Mouse (Mus musculus) hindbrain, embryonic 12.5 days (tissue): ENCODE results near the gene Nkx2-5. TPM values are rescaled to one million over a fixed set of nuclear protein-coding genes. Genes with fewer than 3 reads are reported as not detected.

Source experiments
- ATAC-seq: fragments of 200-750 bp; cut with Nextera tagmentation; 2 replicates; pipeline ENCODE4 v1.8.0; 2017; ENCODE audit warnings: moderate TSS enrichment; ENCODE audit not compliant: low FRiP score
- H3K27ac ChIP-seq: fragments of 300-500 bp; sonication (generic); 2 replicates; pipeline ENCODE4 v1.5.1; 2016; ENCODE audit warnings: mild to moderate bottlenecking
- H3K27me3 ChIP-seq: fragments of 300-500 bp; sonication (generic); 2 replicates; pipeline ENCODE4 v1.6.1; 2016; ENCODE audit warnings: mild to moderate bottlenecking
- H3K36me3 ChIP-seq: fragments of 300-500 bp; sonication (generic); 2 replicates; pipeline ENCODE4 v1.6.1; 2016; ENCODE audit warnings: mild to moderate bottlenecking
- H3K4me1 ChIP-seq: fragments of 300-500 bp; sonication (generic); 2 replicates; pipeline ENCODE4 v1.6.1; 2016
- H3K4me2 ChIP-seq: fragments of 300-500 bp; sonication (generic); replicated peaks from 2 replicates; pipeline ENCODE4 v1.6.1; 2016; ENCODE audit warnings: mild to moderate bottlenecking
- H3K4me3 ChIP-seq: fragments of 300-500 bp; sonication (generic); 2 replicates; pipeline ENCODE4 v1.5.1; 2016; ENCODE audit warnings: mild to moderate bottlenecking
- H3K9ac ChIP-seq: fragments of 300-500 bp; sonication (generic); 2 replicates; pipeline ENCODE4 v1.6.1; 2016; ENCODE audit warnings: mild to moderate bottlenecking, moderate library complexity
- H3K9me3 ChIP-seq: fragments of 300-500 bp; sonication (generic); replicated peaks from 2 replicates; pipeline ENCODE4 v1.6.1; 2016; ENCODE audit warnings: mild to moderate bottlenecking
- WGBS: fragments of 180-500 bp; shearing (Covaris S2); methylation state at CpG from one replicate; pipeline ENCODE4 v1.1.7; 2016; 5-methylcytosine and 5-hydroxymethylcytosine counted together
- polyA plus RNA-seq: library from polyadenylated mRNA; unstranded; fragments of >200 nt; fragmentation: Nextera tagmentation; extraction: Ambion mirVana; gene quantifications from 2 replicates; pipeline ENCODE4 v1.2.1, GENCODE M21; 2016

Gene Nkx2-5
- polyA plus RNA-seq, 1 experiment from 2014 or later: not detected

- Histone ChIP-seq H3K9ac (no peak overlapping the region), H3K4me3 (no peak overlapping the region), H3K9me3 (no peaks in the 10 kb centered on the region), H3K4me1 (no peaks in the 10 kb centered on the region), H3K36me3 (peaks cover 68% of the 10 kb centered on the region), H3K4me2 (no peak overlapping the region), H3K27me3 (no peaks in the 10 kb centered on the region), H3K27ac (no peak overlapping the region)
- WGBS: 91% methylated on average over 11 of the region's 11 CpGs
- no peak for ATAC-seq
Measured at GRCm38 (mm10) chr17:26790269-26791214, 54.3 kb downstream of the Nkx2-5 start.

DNA sequence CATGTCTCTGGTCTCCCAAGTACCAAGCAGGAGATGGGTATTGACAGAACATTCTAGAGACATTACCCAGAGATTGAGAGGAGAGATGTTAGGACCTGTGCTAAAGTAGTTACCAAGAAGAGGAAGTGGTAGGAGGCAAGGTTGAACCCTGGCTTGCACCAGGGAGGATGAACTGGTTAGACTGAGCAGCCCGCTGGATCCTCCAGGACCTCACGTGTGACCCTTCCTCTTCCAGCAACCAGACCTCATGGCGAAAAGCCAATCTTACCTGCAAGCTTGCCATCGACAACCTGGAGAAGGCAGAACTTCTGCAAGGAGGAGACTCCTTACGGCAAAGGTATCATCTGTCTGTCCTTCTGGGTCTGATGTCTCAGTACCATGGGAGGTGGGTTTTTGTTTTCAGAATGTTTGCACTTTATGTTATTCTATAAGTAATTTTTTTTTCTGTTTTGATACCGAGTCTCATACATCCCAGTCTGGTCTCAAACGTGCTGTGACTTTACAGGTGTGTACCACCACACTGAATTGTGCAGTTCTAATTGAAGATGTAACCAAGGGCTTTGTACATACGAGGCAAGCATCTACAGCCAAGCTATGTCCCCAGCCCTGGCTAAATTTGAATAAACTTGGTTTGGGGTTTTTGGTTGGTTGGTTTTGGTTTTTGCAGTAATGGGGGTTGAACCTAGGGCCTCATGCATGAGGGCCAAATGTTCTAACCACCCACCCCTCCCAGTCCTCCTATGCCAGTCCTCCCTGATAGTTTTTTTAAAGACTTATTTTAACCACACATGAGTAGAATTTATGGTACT lies 55.1 kb downstream of the Nkx2-5 start:
- 95% methylated on average over 8 of the region's 8 CpGs for WGBS
- no peak for ATAC-seq
- no peak overlapping the region for H3K27ac ChIP-seq
- no peaks in the 10 kb centered on the region for H3K4me1 ChIP-seq
- H3K9me3 ChIP-seq: no peaks in the 10 kb centered on the region
- no peak overlapping the region for H3K4me3 ChIP-seq
- H3K36me3 ChIP-seq: peaks cover 77% of the 10 kb centered on the region
- H3K4me2 ChIP-seq: no peak overlapping the region
- no peaks in the 10 kb centered on the region for H3K27me3 ChIP-seq
- no peak overlapping the region for H3K9ac ChIP-seq

DNA sequence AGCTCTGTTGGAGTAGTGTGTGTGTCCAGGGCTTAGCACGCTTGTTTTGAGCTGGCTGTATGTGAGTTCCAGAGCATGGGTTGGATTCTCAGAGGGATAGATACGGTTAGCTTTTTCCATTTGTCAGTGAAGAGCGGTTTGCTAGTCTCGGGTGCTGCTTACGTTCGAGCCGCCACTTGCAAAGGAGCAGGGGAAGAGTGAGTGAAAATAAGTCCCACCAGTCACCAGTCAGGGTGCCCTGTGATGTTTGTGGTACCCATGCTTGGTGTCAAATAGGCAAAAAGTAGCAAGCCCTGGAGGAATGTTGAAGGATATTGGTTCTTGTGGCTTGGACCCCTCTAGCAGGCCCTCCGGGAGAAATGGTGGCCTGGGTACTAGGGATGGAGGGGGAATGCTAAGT lies 55.8 kb downstream of the Nkx2-5 start:
- no peak overlapping the region for H3K9ac ChIP-seq
- ATAC-seq: no peak
- 94% methylated on average over 8 of the region's 8 CpGs for WGBS
- no peaks in the 10 kb centered on the region for H3K9me3 ChIP-seq
- no peaks in the 10 kb centered on the region for H3K27me3 ChIP-seq
- no peaks in the 10 kb centered on the region for H3K4me1 ChIP-seq
- peaks cover 81% of the 10 kb centered on the region for H3K36me3 ChIP-seq
- no peak overlapping the region for H3K27ac ChIP-seq
- no peak overlapping the region for H3K4me2 ChIP-seq
- H3K4me3 ChIP-seq: no peak overlapping the region

Other genes with a start within 250 kb of the Nkx2-5 start
- gene Atp6v0e, start 181.8 kb downstream of the Nkx2-5 start, polyA plus RNA-seq: 108 and 111 TPM in 2 replicates
- gene Crebrf, start 129.4 kb downstream of the Nkx2-5 start, polyA plus RNA-seq: 7.5 and 10.4 TPM in 2 replicates
- gene Bnip1, start 63.9 kb downstream of the Nkx2-5 start, polyA plus RNA-seq: 48.5 and 49.7 TPM in 2 replicates
- 5.4 and 5.5 TPM in 2 replicates for gene Kifc5b, start 72.1 kb upstream of the Nkx2-5 start, polyA plus RNA-seq
- gene Phf1, start 88.0 kb upstream of the Nkx2-5 start, polyA plus RNA-seq: 14.6 and 15.7 TPM in 2 replicates
- 131 and 149 TPM in 2 replicates for gene Cuta, start 94.6 kb upstream of the Nkx2-5 start, polyA plus RNA-seq
- 4.2 and 4.4 TPM in 2 replicates for gene Syngap1, start 96.2 kb upstream of the Nkx2-5 start, polyA plus RNA-seq
- 19.4 and 19.7 TPM in 2 replicates for gene Zbtb9, start 128.2 kb upstream of the Nkx2-5 start, polyA plus RNA-seq
- 3.3 and 3.5 TPM in 2 replicates for gene Bak1, start 184.0 kb upstream of the Nkx2-5 start, polyA plus RNA-seq
- gene Itpr3, start 212.3 kb upstream of the Nkx2-5 start, polyA plus RNA-seq: 2.5 and 2.8 TPM in 2 replicates